Mouse (Mus musculus) ES-Bruce4 (cell line): Measurements from ENCODE around the gene Klhl22. TPM values are rescaled to one million over a fixed set of nuclear protein-coding genes. Genes with fewer than 3 reads are reported as not detected.

Source experiments
- H3K27ac ChIP-seq: 2 replicates; pipeline ENCODE4 v1.5.1; 2012; ENCODE audit warnings: low read length, inconsistent platforms; ENCODE audit not compliant: insufficient read depth
- H3K27me3 ChIP-seq: 2 replicates; pipeline ENCODE4 v1.6.1; 2012; ENCODE audit warnings: mild to moderate bottlenecking, low read length, inconsistent platforms; ENCODE audit not compliant: control insufficient read depth, poor library complexity, insufficient read depth, severe bottlenecking
- H3K36me3 ChIP-seq: 2 replicates; pipeline ENCODE4 v1.6.1; 2012; ENCODE audit warnings: inconsistent platforms, mild to moderate bottlenecking, low read length, moderate library complexity; ENCODE audit not compliant: control insufficient read depth, poor library complexity, insufficient read depth, severe bottlenecking
- H3K4me1 ChIP-seq: one replicate; pipeline ENCODE4 v1.8.1; 2011; ENCODE audit warnings: low read length; ENCODE audit not compliant: control insufficient read depth, insufficient read depth
- H3K4me3 ChIP-seq: 2 replicates; pipeline ENCODE4 v1.5.1; 2011; ENCODE audit warnings: low read depth, mild to moderate bottlenecking, low read length
- H3K9ac ChIP-seq: 2 replicates; pipeline ENCODE4 v1.6.1; 2012; ENCODE audit warnings: low read depth, mild to moderate bottlenecking, inconsistent platforms; ENCODE audit not compliant: poor library complexity, severe bottlenecking
- H3K9me3 ChIP-seq: replicated peaks from 2 replicates; pipeline ENCODE4 v1.6.1; 2012; ENCODE audit warnings: mild to moderate bottlenecking, low read length, inconsistent platforms; ENCODE audit not compliant: control insufficient read depth, poor library complexity, insufficient read depth, severe bottlenecking
- CTCF ChIP-seq: IDR thresholded peaks from one replicate; pipeline ENCODE4 v1.8.1; 2011; ENCODE audit warnings: low read depth, low read length
- EP300 ChIP-seq: IDR thresholded peaks from 2 replicates; pipeline ENCODE4 v1.6.1; 2011; ENCODE audit warnings: low read depth, low read length; ENCODE audit not compliant: insufficient read depth
- POLR2A ChIP-seq: IDR thresholded peaks from one replicate; pipeline ENCODE4 v1.8.1; 2011; ENCODE audit warnings: low read length; ENCODE audit not compliant: insufficient read depth
- polyA plus RNA-seq: library from polyadenylated mRNA; stranded (reverse); fragments of >200 nt; gene quantifications from 2 replicates; pipeline ENCODE4 v1.2.4, GENCODE M21; 2011; ENCODE audit warnings: low read depth; ENCODE audit not compliant: missing spikeins, insufficient read depth, insufficient read length

Klhl22 gene
- polyA plus RNA-seq, 1 experiment: 40.2 TPM

DNA sequence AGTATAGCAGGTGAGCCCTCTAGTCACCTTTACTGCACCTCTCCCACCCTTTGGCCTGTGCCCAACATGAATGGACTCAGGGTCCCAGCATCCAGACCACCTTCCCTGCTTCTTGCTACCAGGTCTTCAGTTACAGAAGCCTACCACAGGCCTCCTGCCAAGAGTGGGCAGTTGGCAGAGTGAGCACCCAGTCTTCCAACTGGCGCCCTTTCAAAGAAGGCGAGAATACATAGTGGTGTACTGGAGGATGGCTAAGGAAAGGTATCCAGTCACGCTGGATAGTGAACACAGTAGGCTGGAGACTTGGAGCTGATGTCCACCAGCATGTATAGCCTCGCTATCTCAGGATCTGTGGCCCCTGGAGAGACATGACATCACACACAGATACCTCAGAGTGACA lies 34.6 kb downstream of the Klhl22 start:
- H3K4me1 ChIP-seq: no peaks in the 10 kb centered on the region
- H3K36me3 ChIP-seq: peaks cover 3% of the 10 kb centered on the region
- no peak overlapping the region for H3K4me3 ChIP-seq
- no peak overlapping the region for H3K9ac ChIP-seq
- no peak overlapping the region for H3K27ac ChIP-seq
- peaks cover 14% of the 10 kb centered on the region for H3K27me3 ChIP-seq
- TF ChIP-seq EP300 (no peak), CTCF (no peak), POLR2A (no peak)
- H3K9me3 ChIP-seq: no peaks in the 10 kb centered on the region

DNA sequence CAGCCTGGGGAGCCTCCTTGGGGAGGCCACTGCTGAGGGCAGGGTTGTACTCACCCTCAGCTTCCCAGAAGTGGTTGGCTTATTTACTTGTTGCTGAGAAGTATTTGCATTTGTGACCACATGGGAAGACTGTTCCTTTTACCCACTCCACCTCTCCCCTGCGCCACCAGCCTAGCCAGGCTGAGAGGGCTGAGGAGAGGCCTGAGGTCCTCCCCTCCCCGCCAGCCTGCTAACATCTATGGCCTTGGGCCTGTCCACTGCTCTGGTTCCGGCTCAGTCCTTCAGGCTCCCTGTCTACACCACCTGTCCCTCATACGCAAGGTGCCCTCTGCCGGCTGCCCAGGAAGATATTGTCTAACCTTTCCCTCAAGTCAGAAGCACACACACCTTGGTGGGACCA lies 36.2 kb downstream of the Klhl22 start:
- H3K9ac ChIP-seq: no peak overlapping the region
- no peaks in the 10 kb centered on the region for H3K4me1 ChIP-seq
- no peak for TF ChIP-seq CTCF
- no peak for TF ChIP-seq EP300
- no peak for TF ChIP-seq POLR2A
- peaks cover 17% of the 10 kb centered on the region for H3K27me3 ChIP-seq
- no peak overlapping the region for H3K4me3 ChIP-seq
- no peaks in the 10 kb centered on the region; the same call in 1 of the 2 replicates for H3K36me3 ChIP-seq
- no peaks in the 10 kb centered on the region for H3K9me3 ChIP-seq
- no peak overlapping the region for H3K27ac ChIP-seq

DNA sequence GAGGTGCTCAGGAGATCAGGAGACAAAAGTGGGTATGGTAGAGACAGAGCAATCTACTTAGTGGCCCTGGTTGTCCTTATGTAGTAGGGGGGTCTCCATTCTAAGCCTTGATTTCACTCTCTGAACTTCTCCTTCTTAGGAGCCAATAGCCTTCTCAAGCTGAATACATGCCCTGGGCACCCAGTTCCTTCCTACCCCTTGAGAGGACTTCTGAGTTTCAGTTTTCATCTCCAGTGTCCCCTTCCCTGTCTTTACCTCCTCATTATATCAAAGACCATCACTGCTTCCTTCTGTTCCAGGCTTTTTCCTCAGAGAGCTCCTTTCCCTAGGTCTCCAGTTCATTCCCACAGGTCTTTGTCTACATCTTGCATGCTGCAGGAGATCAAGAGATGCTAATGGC lies 37.1 kb downstream of the Klhl22 start:
- Histone ChIP-seq H3K9me3 (no peaks in the 10 kb centered on the region), H3K9ac (peak overlapping the region; percentile 54; the same call in 1 of the 2 replicates), H3K36me3 (no peaks in the 10 kb centered on the region), H3K4me1 (no peaks in the 10 kb centered on the region), H3K4me3 (no peak overlapping the region), H3K27me3 (peaks cover 17% of the 10 kb centered on the region), H3K27ac (no peak overlapping the region)
- no peak for TF ChIP-seq EP300
- no peak for TF ChIP-seq CTCF
- no peak for TF ChIP-seq POLR2A

DNA sequence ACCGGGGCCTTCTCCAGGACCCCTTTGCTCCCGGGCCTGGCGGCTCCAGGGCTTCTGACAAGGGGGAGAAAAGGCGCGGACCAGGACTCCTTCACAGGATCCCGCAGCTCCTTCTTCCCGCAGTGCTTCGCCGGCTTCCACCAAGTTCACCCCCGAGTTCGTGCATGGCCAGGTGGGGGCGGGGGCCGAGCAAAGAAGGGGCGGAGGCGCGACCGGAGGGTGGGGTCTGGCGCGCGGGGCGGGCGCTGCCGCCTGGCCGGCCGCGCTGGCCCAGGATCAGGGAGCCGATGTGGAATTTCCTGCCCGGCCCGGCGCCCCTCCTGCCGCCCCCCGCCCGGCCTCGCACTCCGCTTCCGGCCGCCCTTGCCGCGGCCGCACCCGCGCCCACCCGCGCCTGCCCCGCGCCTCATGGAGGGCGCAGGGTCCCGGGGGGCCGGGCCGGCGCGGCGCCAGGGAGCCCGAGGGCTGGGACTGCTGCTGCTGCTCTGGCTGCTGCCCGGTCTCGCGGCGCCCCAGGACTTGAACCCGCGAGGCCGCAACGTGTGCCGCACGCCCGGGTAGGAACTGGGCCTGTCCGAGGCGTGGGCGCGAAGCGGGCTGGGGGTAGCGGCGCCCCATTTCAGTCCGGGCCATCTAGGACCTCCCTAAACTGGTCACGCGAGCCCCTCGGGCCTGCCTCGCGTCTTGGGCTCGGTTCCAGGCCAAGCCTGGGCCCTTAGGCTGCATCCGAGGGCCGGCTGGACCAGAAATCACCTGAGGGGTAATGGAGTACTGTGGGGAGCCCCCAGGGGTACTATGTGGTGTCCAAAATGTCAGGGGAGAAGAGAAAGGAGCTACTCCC lies 37.8 kb downstream of the Klhl22 start, which contains the start of gene Scarf2:
Gene Scarf2, plus strand, starts transcription at position 312 of the 841 bp plus-strand sequence.
- TF ChIP-seq EP300 (no peak), POLR2A (no peak), CTCF (no peak)
- Histone ChIP-seq H3K27ac (no peak within 1 kb of the TSS), H3K9me3 (no peaks in the 10 kb centered on the region), H3K4me3 (peak within 1 kb of the TSS; percentile 38), H3K9ac (peak within 1 kb of the TSS; percentile 54), H3K36me3 (no peaks in the 10 kb centered on the region), H3K27me3 (peaks cover 17% of the 10 kb centered on the region), H3K4me1 (no peaks in the 10 kb centered on the region)

DNA sequence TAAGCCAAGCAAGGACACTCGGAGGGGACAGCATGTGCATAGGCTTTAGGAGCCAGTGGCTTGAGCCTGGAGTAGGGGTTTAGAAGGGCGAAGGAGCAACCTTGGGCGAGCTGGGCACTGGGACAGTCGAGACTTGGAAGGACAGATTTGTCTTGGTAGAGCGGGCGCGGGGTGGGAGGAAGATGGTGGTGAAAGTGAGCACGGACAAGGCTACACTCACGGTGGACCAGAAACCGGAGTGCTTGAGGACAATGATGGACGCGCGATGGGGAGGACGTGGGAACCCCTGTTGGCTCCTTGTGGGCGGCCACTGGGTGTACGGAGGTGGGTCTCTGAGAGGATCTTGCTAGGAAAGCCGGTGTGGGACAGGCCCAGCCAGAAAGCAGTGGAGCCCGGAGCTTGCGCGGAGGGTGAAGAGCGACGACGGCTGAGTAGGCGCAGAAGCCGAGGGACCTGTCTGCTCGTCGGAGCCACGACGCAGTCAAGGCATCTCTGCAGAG lies 38.4 kb downstream of the Klhl22 start:
- Histone ChIP-seq H3K9me3 (no peaks in the 10 kb centered on the region), H3K27ac (no peak overlapping the region), H3K4me1 (no peaks in the 10 kb centered on the region), H3K4me3 (peak overlapping the region; percentile 38), H3K36me3 (no peaks in the 10 kb centered on the region), H3K9ac (peak overlapping the region; percentile 54), H3K27me3 (peaks cover 20% of the 10 kb centered on the region)
- TF ChIP-seq CTCF (no peak), EP300 (no peak), POLR2A (no peak)
